7 mouse cellular contexts compared by ENCODE assay signal in genomic region chr11:59230144-59230760, GRCm38 (mm10). TPM values are rescaled to one million over a fixed set of nuclear protein-coding genes. Genes with fewer than 3 reads are reported as not detected.
A peak's percentile ranks its signal among the peaks of the same experiment; 100 is the strongest.
DNase-seq lines count a peak whose midpoint lies in the region; ATAC-seq and TF ChIP-seq lines count a peak whose summit lies in the region.

No protein-coding gene starts in this region.

- H3K4me2 ChIP-seq in lung, embryonic 14.5 days: no peak overlapping the region

- DNase-seq in urinary bladder, adult 2 months (ENCODE audit: low spot score): peak; percentile 53
- DNase-seq in urinary bladder, postnatal 10 days (ENCODE audit: low spot score): no peak
- peak; percentile 81 for DNase-seq in adrenal gland, postnatal 14 days
- peak; percentile 58 to 84 for DNase-seq in kidney, adult 8-10 months
- DNase-seq in lung, embryonic 14.5 days: peak; percentile 77
- DNase-seq in right cerebral cortex, postnatal 4 days: peak; percentile 59

- H3K9ac ChIP-seq in lung, embryonic 14.5 days: no peak overlapping the region

- H3K4me3 ChIP-seq in embryonic fibroblast, embryonic 13.5 days (ENCODE audit: insufficient read depth, low read length): no peak overlapping the region
- no peak overlapping the region for H3K4me3 ChIP-seq in lung, embryonic 14.5 days (ENCODE audit: low read depth, low read length)

- H3K4me1 ChIP-seq in embryonic fibroblast, embryonic 13.5 days (ENCODE audit: control insufficient read depth, insufficient read depth, low read length): 0 out of 2 replicates have a peak, but pooled peaks cover under 1% of the 10 kb centered on the region
- H3K4me1 ChIP-seq in lung, embryonic 14.5 days (ENCODE audit: insufficient read depth): peaks cover 9% of the 10 kb centered on the region; the same call in 1 of the 2 replicates

- peak; percentile 83 for TF ChIP-seq CTCF in embryonic fibroblast, embryonic 13.5 days (IDR thresholded peaks at IDR 0.05; ENCODE audit: borderline replicate concordance, insufficient read depth, low read length)
- TF ChIP-seq CTCF in lung, embryonic 14.5 days (IDR thresholded peaks at IDR 0.05; ENCODE audit: low read depth): peak; percentile 83

- H3K36me3 ChIP-seq in lung, embryonic 14.5 days (ENCODE audit: insufficient read depth): peaks cover 2% of the 10 kb centered on the region; the same call in 1 of the 2 replicates

- no peaks in the 10 kb centered on the region for H3K9me3 ChIP-seq in lung, embryonic 14.5 days (ENCODE audit: low read depth, low read length)

- no peak for ATAC-seq in lung, embryonic 14.5 days (ENCODE audit: insufficient read depth)

- no peak for TF ChIP-seq POLR2A in embryonic fibroblast, embryonic 13.5 days (IDR thresholded peaks at IDR 0.05; ENCODE audit: low read depth, low read length)

- WGBS in lung, embryonic 14.5 days: 11% methylated on average over 7 of the region's 7 CpGs

- no peak overlapping the region for H3K27ac ChIP-seq in embryonic fibroblast, embryonic 13.5 days (ENCODE audit: insufficient read depth, low read length)
- H3K27ac ChIP-seq in lung, embryonic 14.5 days (ENCODE audit: low read depth): no peak overlapping the region

- H3K27me3 ChIP-seq in lung, embryonic 14.5 days (ENCODE audit: insufficient read depth, low read length): no peaks in the 10 kb centered on the region

RNA-seq across cellular contexts. Expression of gene Arf1, which starts 2.2 kb away (rescaled TPM):
- polyA plus RNA-seq in urinary bladder, adult 2 months (2012; rRNA removed): 531 and 605 TPM in 2 replicates
- total RNA-seq in adrenal gland, postnatal 14 days (2021): 354 and 382 TPM in 2 replicates
- polyA plus RNA-seq in embryonic fibroblast, embryonic 13.5 days (2011; ENCODE audit: insufficient read length, low read depth, missing spikeins): 412 and 414 TPM in 2 replicates
- 687 and 693 TPM in 2 replicates for polyA plus RNA-seq in lung, embryonic 14.5 days (2014; fragmentation: Nextera tagmentation; extraction: Ambion mirVana)

RNA-seq across cellular contexts. Expression of gene 2310033P09Rik, which starts 22.1 kb away (rescaled TPM):
- polyA plus RNA-seq in urinary bladder, adult 2 months (2012; rRNA removed): 23.8 and 26.1 TPM in 2 replicates
- 27.1 and 29.1 TPM in 2 replicates for total RNA-seq in adrenal gland, postnatal 14 days (2021)
- polyA plus RNA-seq in embryonic fibroblast, embryonic 13.5 days (2011; ENCODE audit: insufficient read length, low read depth, missing spikeins): 7.2 and 7.7 TPM in 2 replicates
- 32.5 and 32.9 TPM in 2 replicates for polyA plus RNA-seq in lung, embryonic 14.5 days (2014; fragmentation: Nextera tagmentation; extraction: Ambion mirVana)

RNA-seq across cellular contexts. Expression of gene Mrpl55, which starts 28.0 kb away (rescaled TPM):
- polyA plus RNA-seq in urinary bladder, adult 2 months (2012; rRNA removed): 35.2 and 35.4 TPM in 2 replicates
- total RNA-seq in adrenal gland, postnatal 14 days (2021): 68.3 and 69.2 TPM in 2 replicates
- polyA plus RNA-seq in embryonic fibroblast, embryonic 13.5 days (2011; ENCODE audit: insufficient read length, low read depth, missing spikeins): 28.3 and 32.5 TPM in 2 replicates
- polyA plus RNA-seq in lung, embryonic 14.5 days (2014; fragmentation: Nextera tagmentation; extraction: Ambion mirVana): 89.9 and 100 TPM in 2 replicates

RNA-seq across cellular contexts. Expression of gene Guk1, which starts 38.2 kb away (rescaled TPM):
- polyA plus RNA-seq in urinary bladder, adult 2 months (2012; rRNA removed): 99.0 and 118 TPM in 2 replicates
- total RNA-seq in adrenal gland, postnatal 14 days (2021): 69.1 and 71.8 TPM in 2 replicates
- polyA plus RNA-seq in embryonic fibroblast, embryonic 13.5 days (2011; ENCODE audit: insufficient read length, low read depth, missing spikeins): 43.1 and 46.4 TPM in 2 replicates
- polyA plus RNA-seq in lung, embryonic 14.5 days (2014; fragmentation: Nextera tagmentation; extraction: Ambion mirVana): 140 and 141 TPM in 2 replicates

RNA-seq across cellular contexts. Expression of gene Gjc2, which starts 47.2 kb away (rescaled TPM):
- polyA plus RNA-seq in urinary bladder, adult 2 months (2012; rRNA removed): 8.9 and 9.5 TPM in 2 replicates
- total RNA-seq in adrenal gland, postnatal 14 days (2021): 0.30 and 0.56 TPM in 2 replicates
- polyA plus RNA-seq in embryonic fibroblast, embryonic 13.5 days (2011; ENCODE audit: insufficient read length, low read depth, missing spikeins): 0.25 and 0.30 TPM in 2 replicates
- polyA plus RNA-seq in lung, embryonic 14.5 days (2014; fragmentation: Nextera tagmentation; extraction: Ambion mirVana): 0.16 and 0.34 TPM in 2 replicates
